Mouse (Mus musculus): ENCODE results near the gene Ptpn1. TPM values are rescaled to one million over a fixed set of nuclear protein-coding genes. Genes with fewer than 3 reads are reported as not detected.

Ptpn1 gene
- total RNA-seq, 2 experiments from 2014 or later, result 19.5 to 22.3 TPM

DNA sequence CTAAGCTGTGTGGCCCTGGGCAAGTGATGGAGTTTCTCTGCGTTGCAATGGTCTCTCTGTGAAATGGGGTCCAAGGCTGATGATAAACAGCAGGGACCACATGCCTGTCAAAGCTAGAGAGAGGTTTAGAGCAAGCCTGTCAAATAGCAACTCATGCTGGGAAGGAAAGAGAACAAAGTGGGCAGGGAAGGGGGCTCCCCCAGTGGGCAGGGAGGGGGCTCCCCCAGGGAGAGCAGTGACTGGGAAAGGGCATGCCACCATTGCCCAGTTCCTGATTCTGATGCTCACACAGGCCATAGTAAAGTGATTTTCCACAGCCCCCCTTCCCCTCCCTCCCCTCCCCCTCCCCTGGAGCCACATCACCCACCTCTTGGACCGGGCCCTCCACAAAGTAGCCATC, 71.0 kb downstream of the Ptpn1 start:
- DNase-seq, result no peak
- intact Hi-C loops (cut with DNase I), result no loop called here

DNA sequence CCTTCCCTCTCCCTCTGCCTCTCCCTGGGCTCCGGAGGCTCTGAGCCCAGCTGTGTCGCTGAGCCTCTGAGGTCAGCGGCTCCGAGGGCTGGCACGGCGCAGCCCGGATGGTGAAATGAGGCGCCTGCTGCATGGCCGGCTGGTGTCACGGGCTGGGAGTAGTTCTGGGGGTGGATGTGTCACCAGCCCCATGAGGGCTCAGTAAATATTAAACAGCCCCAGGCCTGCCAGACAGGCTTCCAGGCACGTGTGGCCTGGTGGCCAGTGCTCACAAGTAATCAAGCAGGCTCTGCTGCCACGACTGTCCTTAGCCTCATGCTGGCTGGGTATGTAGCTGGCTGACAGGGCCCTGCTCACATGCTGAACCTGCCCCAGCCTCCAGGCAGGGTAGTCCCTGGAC, 71.6 kb downstream of the Ptpn1 start:
- no peak for DNase-seq
- intact Hi-C loops (cut with DNase I), result no loop called here

GRCm38 (mm10) chr2:168004369-168004768, 72.5 kb downstream of the Ptpn1 start:
- intact Hi-C loops (cut with DNase I), result no loop called here
- no peak for DNase-seq

- intact Hi-C loops (cut with DNase I), result no loop called here
- DNase-seq, result no peak
These were observed 73.1 kb downstream of the Ptpn1 start for GRCm38 (mm10) chr2:168005005-168005404.

DNA sequence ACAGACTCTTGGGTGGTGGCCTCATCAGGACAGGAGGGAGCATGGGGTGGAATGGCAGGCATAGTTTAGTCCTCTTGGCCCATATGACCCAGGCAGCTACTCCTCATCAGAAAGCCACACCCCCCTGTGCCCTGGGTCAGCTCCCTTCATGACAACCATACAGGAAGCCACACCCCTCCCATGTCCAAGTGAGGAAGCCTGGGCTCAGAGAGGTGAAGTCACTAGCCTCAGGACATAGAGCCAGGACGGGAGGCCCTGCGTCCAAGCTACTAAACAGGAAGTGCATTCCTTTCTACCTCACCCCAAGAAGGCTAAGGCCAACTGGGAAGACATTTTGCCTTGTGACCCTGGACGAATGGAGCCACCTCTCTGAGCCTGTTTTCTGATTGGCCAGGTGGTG, 73.8 kb downstream of the Ptpn1 start:
- intact Hi-C loops (cut with DNase I), result no loop called here
- DNase-seq, result no peak

DNA sequence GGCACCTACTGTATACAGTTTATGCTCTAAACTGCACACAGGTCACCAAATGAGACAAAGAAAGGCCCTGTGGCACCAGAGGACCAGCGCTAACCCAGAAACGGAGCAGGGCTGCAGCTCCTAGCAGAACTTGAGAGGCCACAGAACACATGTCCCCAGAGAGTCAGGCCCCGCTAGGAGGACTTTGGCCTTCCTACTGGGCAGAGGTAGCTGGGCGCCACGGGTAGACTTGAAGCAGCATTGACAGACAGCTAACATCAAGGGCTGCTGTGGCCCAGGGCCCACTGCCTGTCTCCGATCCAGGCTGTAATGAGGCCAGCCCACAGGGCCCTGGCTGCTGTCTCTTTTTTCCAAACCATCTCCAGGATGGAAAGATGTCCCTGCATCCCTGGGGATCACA, 74.6 kb downstream of the Ptpn1 start:
- DNase-seq, result no peak
- intact Hi-C loops (cut with DNase I), result no loop called here

- DNase-seq, result no peak
- intact Hi-C loops (cut with DNase I), result no loop called here
These were observed 76.3 kb downstream of the Ptpn1 start for GRCm38 (mm10) chr2:168008132-168008531.

DNA sequence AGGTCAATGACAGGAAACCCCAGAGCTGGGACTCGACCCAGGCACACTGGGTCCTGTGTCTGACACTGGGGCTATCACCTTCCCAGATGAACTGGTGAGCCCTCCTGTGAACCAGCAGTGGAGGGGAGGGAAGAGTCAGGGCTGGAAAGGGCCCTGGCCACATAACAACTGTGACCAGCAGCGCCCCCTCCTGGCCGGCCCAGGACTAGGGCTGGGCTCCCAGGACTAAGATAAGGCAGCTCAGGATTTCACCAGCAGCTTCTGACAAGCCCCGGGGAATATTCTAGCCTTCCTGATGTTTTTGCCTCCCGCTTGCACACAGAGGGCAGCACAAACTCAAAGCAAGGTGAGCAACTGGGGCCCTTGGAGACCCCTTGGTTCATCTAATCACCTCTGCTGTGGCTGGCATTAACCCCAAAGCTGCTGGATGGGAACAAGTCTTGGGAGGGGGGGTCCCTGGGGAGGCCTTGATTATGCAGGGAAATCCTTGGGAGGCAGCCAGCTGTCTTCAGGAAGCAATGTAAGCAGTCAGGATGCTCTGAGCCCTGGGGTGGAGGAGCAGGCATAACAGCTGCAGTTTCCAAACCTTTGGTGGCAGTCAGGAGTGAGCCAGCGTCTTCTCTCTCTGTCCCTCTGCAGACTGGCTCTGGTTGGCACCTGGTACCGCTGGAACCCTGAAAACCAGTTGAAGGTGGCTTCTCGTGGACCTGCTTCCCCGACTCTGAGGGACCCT, 78.2 kb downstream of the Ptpn1 start, which contains the start of gene Ripor3:
Ripor3 (minus strand) TSS at position 683 of the 733 bp plus-strand sequence.
- DNase-seq, result peak; percentile 75 to 82
- intact Hi-C loops (cut with DNase I), result loop anchor here (5.0 kb wide), 1 partner anchor 113 kb away; no protein-coding TSS in a partner anchor

- intact Hi-C loops (cut with DNase I), result loop anchor here (5.0 kb wide), 1 partner anchor 114 kb away; no protein-coding TSS in a partner anchor
- no peak for DNase-seq
These were observed 79.0 kb downstream of the Ptpn1 start for GRCm38 (mm10) chr2:168010893-168011292.

DNA sequence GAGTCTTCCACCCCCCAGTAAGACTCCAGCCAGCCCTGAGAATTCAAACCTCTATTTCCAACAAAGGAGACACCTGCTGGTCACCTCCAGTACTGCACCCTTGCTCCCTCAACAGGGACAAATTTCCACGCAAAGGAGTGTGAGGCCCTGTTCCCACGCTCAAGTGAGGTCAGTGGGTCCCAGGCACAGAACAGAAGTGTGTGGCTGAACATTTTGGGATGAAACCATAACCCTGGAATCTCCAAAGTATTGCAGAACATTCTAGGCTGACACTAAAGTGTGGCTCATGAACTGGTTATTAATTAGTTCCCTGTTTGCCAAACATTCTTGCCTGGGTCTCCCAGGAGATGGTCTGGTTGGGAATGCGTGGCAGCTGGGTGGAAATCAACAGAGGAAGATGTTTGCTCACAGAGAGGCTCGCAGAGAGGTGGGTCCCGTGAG, 85.1 kb downstream of the Ptpn1 start:
- peak; percentile 81 to 90 for DNase-seq
- intact Hi-C loops (cut with DNase I), result loop anchor here (2.0 kb wide), 2 partner anchors 32 to 332 kb away; no protein-coding TSS in a partner anchor

GRCm38 (mm10) chr2:168019201-168019715, 87.4 kb downstream of the Ptpn1 start:
- intact Hi-C loops (cut with DNase I), result no loop called here
- DNase-seq, result peak; percentile 63 to 67

- intact Hi-C loops (cut with DNase I), result no loop called here
These were observed 92.0 kb downstream of the Ptpn1 start for GRCm38 (mm10) chr2:168023763-168024402.

DNA sequence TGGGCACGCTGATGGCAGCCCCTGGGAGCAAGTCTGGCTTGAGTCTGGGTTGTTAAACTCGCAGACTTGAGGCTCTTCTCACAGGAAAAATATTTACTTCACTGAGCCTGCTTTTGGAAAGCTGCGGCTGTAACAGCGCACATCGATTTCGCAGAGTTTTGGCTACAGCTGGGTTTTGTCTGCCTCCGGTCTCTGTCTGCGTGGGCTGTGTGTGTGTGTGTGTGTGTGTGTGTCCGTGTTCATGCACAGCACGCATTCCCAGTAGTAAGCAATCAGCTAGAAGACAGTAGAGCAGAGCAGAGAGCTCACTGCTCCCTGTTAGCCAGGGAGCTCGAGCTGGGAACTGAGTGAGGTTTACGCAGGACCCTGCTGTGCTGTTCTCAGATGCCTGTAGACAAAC, 93.3 kb downstream of the Ptpn1 start:
- intact Hi-C loops (cut with DNase I), result no loop called here
- peak; percentile 45 to 50 for DNase-seq

More at GRCm38 (mm10) chr2:168023763-168024402, 92.0 kb downstream of the Ptpn1 start:
- no peak for DNase-seq

GRCm38 (mm10) chr2:168025882-168026281, 94.0 kb downstream of the Ptpn1 start:
- DNase-seq, result no peak
- intact Hi-C loops (cut with DNase I), result no loop called here

- intact Hi-C loops (cut with DNase I), result no loop called here
- no peak for DNase-seq
These were observed 94.6 kb downstream of the Ptpn1 start for GRCm38 (mm10) chr2:168026467-168026866.

- DNase-seq, result no peak
- intact Hi-C loops (cut with DNase I), result no loop called here
These were observed 96.5 kb downstream of the Ptpn1 start for GRCm38 (mm10) chr2:168028376-168028775.

Other genes with a start within 250 kb of the Ptpn1 start
- gene Cebpb, start 243.1 kb upstream of the Ptpn1 start, total RNA-seq (2021), result 100 to 1,000 TPM in 1 of 2 experiments, 10 to 100 TPM in 1; 93.7 to 108 TPM
- 10 to 100 TPM; 26.6 to 29.9 TPM for gene Tmem189, start 242.2 kb upstream of the Ptpn1 start, total RNA-seq (2021)
- gene Ripor3, start 78.6 kb downstream of the Ptpn1 start, total RNA-seq (2021), result under 1 TPM; 0.36 to 0.79 TPM
- gene Pard6b, start 148.9 kb downstream of the Ptpn1 start, total RNA-seq (2021), result 1 to 10 TPM; 2.7 to 3.1 TPM